Mouse (Mus musculus) hematopoietic stem cell, adult 5-6 weeks (primary cell): ENCODE measurements around the gene Zcchc7. TPM values are rescaled to one million over a fixed set of nuclear protein-coding genes. Genes with fewer than 3 reads are reported as not detected.

Experiments used
- ATAC-seq, 2 experiments: fragments of 125-278 bp in 1 of 2; replicated peaks in 1 of 2; 2 replicates each; pipeline ENCODE4 v1.8.0; 2016 to 2017; ENCODE audit warnings: inconsistent platforms in 2 of 2, mild to moderate bottlenecking in 2 of 2, moderate number of reproducible peaks in 2 of 2, low read depth in 1 of 2, moderate TSS enrichment in 1 of 2; ENCODE audit not compliant: low FRiP score in 2 of 2, poor library complexity in 2 of 2, severe bottlenecking in 2 of 2, insufficient read depth in 1 of 2, low TSS enrichment in 1 of 2
- total RNA-seq: library from RNA; stranded (forward); fragments of 172-1452, 232-1000 nt; gene quantifications from 2 replicates; pipeline ENCODE4 v1.2.3, GENCODE M21; 2017

Zcchc7 gene
- total RNA-seq, 1 experiment from 2014 or later = 223 TPM

- peak in 1 of 2 experiments; percentile 46; a peak in 1 of 4 replicates for ATAC-seq
Measured at GRCm38 (mm10) chr4:44970612-44971110, 215.0 kb downstream of the Zcchc7 start.

GRCm38 (mm10) chr4:44973450-44973849 is 217.8 kb downstream of the Zcchc7 start:
- peak; percentile 91 to 96 for ATAC-seq

- ATAC-seq = no peak
Measured at GRCm38 (mm10) chr4:44973871-44974270, 218.2 kb downstream of the Zcchc7 start.

- ATAC-seq = no peak
Measured at GRCm38 (mm10) chr4:44974331-44974730, 218.7 kb downstream of the Zcchc7 start.

GRCm38 (mm10) chr4:44976026-44976615 is 220.4 kb downstream of the Zcchc7 start:
- ATAC-seq = no peak

GRCm38 (mm10) chr4:44976921-44977710 is 221.4 kb downstream of the Zcchc7 start:
- no peak for ATAC-seq

GRCm38 (mm10) chr4:44978175-44978574 is 222.5 kb downstream of the Zcchc7 start:
- no peak for ATAC-seq

GRCm38 (mm10) chr4:44979794-44980338 is 224.2 kb downstream of the Zcchc7 start:
- ATAC-seq = no peak

GRCm38 (mm10) chr4:44981280-44981973 is 225.8 kb downstream of the Zcchc7 start, which contains the start of gene Grhpr:
Gene Grhpr (plus strand): TSS chr4:44981395.
- peak; percentile 81 to 91 for ATAC-seq

Other genes starting within 250 kb of the Zcchc7 start
- gene Pax5, start 45.4 kb upstream of the Zcchc7 start, total RNA-seq = not detected in 2 replicates
- gene Grhpr, start 225.5 kb downstream of the Zcchc7 start, total RNA-seq = 8.2 and 16.8 TPM in 2 replicates